Mouse (Mus musculus): ENCODE data around the gene Ppt2. TPM values are rescaled to one million over a fixed set of nuclear protein-coding genes. Genes with fewer than 3 reads are reported as not detected.

Gene Ppt2
- polyA plus RNA-seq, 1 experiment from 2014 or later, result 26.4 TPM

DNA sequence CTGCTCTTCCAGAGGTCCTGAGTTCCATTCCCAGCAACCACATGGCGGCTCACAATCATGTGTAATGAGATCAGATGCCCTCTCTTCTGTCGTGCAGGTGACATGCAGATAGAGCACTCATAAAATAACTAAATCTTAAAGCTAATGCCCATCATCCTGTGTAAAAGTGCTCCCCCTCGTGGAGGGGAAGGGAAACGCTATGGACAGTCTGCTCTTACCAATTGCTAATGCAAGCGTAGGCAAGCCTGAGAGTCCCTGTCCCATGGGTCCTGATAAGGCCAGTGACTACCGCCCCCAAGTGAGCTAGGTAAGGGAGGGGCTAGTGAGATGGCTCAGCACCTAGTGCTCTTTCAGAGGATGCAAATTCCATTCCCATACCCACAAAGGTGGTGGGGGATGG is 9.3 kb downstream of the Ppt2 start:
- Histone ChIP-seq H3K9ac (ENCODE audit: low read depth, low read length) (no peak overlapping the region), H3K9me3 (ENCODE audit: control insufficient read depth, low read length) (no peaks in the 10 kb centered on the region), H3K4me3 (ENCODE audit: low read depth, low read length) (no peak overlapping the region), H3K27me3 (replicated peaks; ENCODE audit: control insufficient read depth, insufficient read depth, low read length) (no peaks in the 10 kb centered on the region), H3K4me2 (ENCODE audit: low read depth, low read length) (no peak overlapping the region), H3K36me3 (ENCODE audit: control insufficient read depth, insufficient read depth, low read length) (peaks cover 71% of the 10 kb centered on the region), H3K4me1 (ENCODE audit: control insufficient read depth, insufficient read depth, low read length) (no peaks in the 10 kb centered on the region), H3K27ac (replicated peaks; ENCODE audit: low read depth, low read length) (no peak overlapping the region)
- WGBS, result 12% methylated on average over 6 of the region's 6 CpGs
- DNase-seq (ENCODE audit: low spot score) (peak; percentile 45), ATAC-seq (ENCODE audit: low read depth) (no peak)

DNA sequence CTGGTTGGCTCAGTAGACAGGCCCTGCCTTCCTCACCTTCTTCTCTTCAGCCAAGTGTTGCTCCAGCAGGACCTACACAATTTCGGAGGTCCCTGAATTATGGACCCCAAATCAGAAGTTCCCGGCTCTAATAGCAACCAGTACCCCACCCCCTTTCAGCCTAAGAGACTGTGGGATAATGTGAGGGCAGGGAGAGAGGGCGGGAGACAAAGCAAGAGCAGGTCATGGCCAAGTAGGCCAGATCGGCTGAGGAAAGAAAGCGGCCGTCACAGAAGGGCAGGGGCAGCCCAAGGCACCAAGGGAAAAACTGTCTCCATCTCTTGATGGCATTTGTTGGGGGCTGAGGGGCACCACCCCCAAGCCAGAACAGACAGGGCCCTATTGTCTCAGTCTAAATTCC is 12.4 kb downstream of the Ppt2 start, which contains the start of gene Egfl8:
Egfl8 (minus strand) TSS at position 101 of the 400 bp plus-strand sequence.
- Histone ChIP-seq H3K27me3 (replicated peaks; ENCODE audit: control insufficient read depth, insufficient read depth, low read length) (no peaks in the 10 kb centered on the region), H3K27ac (replicated peaks; ENCODE audit: low read depth, low read length) (no peak within 1 kb of the TSS), H3K4me1 (ENCODE audit: control insufficient read depth, insufficient read depth, low read length) (no peaks in the 10 kb centered on the region), H3K4me3 (ENCODE audit: low read depth, low read length) (no peak within 1 kb of the TSS), H3K9ac (ENCODE audit: low read depth, low read length) (no peak within 1 kb of the TSS), H3K36me3 (ENCODE audit: control insufficient read depth, insufficient read depth, low read length) (peaks cover 73% of the 10 kb centered on the region), H3K9me3 (ENCODE audit: control insufficient read depth, low read length) (no peaks in the 10 kb centered on the region), H3K4me2 (ENCODE audit: low read depth, low read length) (no peak within 1 kb of the TSS)
- no peak; the same call in 1 of the 2 replicates for ATAC-seq (ENCODE audit: low read depth)
- DNase-seq (ENCODE audit: low spot score), result no peak
- WGBS, result 60% methylated on average over 6 of the region's 6 CpGs

DNA sequence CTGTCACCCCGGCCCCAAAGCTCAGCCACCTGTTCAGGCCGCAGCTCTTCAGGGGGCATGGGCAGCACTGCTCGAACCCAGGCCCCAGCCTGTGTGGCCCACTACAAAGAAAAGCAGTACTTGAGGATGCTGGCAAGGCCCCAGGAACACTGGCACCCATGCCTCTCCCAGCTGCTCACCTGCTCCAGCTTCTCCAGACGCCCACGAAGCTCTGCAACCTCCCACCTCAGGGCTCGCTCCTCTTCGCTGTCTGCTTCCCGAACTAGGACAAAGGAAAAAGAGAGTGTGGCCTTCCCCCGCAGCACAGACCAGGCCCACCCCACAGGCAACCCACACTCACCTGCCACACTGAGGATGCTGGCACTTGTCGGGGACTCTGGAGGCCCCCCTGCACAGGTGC is 14.5 kb downstream of the Ppt2 start:
- H3K4me3 ChIP-seq (ENCODE audit: low read depth, low read length), result no peak overlapping the region
- no peaks in the 10 kb centered on the region for H3K4me1 ChIP-seq (ENCODE audit: control insufficient read depth, insufficient read depth, low read length)
- WGBS, result 82% methylated on average over 10 of the region's 10 CpGs
- no peak for DNase-seq (ENCODE audit: low spot score)
- H3K9ac ChIP-seq (ENCODE audit: low read depth, low read length), result no peak overlapping the region
- H3K9me3 ChIP-seq (ENCODE audit: control insufficient read depth, low read length), result no peaks in the 10 kb centered on the region
- ATAC-seq (ENCODE audit: low read depth), result no peak
- no peak overlapping the region for H3K27ac ChIP-seq (replicated peaks; ENCODE audit: low read depth, low read length)
- H3K4me2 ChIP-seq (ENCODE audit: low read depth, low read length), result no peak overlapping the region
- no peaks in the 10 kb centered on the region for H3K27me3 ChIP-seq (replicated peaks; ENCODE audit: control insufficient read depth, insufficient read depth, low read length)
- peaks cover 63% of the 10 kb centered on the region for H3K36me3 ChIP-seq (ENCODE audit: control insufficient read depth, insufficient read depth, low read length)

DNA sequence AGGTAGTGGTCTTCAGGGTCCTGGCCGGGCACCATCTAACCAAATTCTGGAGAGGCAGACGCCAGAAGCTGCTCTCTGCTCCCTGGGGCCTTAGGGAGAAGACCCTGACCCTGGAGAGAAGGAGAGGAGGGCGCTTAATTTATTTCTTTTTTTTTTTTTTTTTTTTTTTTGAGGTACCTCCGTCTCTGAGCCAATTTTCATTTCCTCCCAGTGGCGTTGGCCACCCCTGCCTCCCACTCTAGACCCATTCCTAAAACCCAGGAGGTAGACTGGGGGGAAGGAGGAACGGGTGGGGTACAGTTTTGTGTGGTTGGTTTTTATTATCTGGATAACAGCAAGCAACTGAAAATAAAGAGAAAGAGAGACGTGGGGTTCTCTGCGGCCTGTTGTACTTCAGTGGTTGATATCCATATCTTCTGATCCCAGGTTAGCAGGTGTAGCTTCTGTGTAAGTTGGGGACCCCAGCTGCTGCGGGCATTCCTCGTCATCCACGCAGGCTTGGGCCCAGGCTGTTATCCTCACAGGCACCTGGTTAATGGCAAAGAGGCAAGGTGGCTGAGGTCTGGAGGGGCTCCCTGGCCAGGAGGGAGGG is 15.2 kb downstream of the Ppt2 start:
- no peak overlapping the region for H3K27ac ChIP-seq (replicated peaks; ENCODE audit: low read depth, low read length)
- WGBS, result 91% methylated on average over 10 of the region's 11 CpGs
- DNase-seq (ENCODE audit: low spot score) (no peak), ATAC-seq (ENCODE audit: low read depth) (no peak)
- no peak overlapping the region for H3K4me2 ChIP-seq (ENCODE audit: low read depth, low read length)
- H3K9me3 ChIP-seq (ENCODE audit: control insufficient read depth, low read length), result no peaks in the 10 kb centered on the region
- no peak overlapping the region for H3K9ac ChIP-seq (ENCODE audit: low read depth, low read length)
- no peak overlapping the region for H3K4me3 ChIP-seq (ENCODE audit: low read depth, low read length)
- peaks cover 63% of the 10 kb centered on the region for H3K36me3 ChIP-seq (ENCODE audit: control insufficient read depth, insufficient read depth, low read length)
- H3K4me1 ChIP-seq (ENCODE audit: control insufficient read depth, insufficient read depth, low read length), result no peaks in the 10 kb centered on the region
- no peaks in the 10 kb centered on the region for H3K27me3 ChIP-seq (replicated peaks; ENCODE audit: control insufficient read depth, insufficient read depth, low read length)

DNA sequence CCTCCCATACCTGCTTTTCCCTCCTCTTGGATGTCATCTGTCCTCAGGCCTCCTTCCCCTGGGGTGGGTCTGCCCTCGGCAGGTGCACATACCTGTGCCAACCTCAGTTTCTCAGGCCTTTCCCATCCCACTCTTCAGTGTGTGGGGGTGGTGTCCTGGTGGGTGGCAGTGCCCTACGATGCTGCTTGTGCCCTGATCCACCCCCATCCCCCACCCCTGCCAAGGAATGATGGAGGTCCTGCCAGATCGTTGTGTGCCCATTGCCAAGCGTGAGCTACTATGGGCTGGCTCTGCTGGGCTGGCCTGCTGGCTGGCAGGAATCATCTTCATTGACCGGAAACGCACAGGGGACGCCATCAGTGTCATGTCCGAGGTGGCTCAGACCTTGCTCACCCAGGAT is 17.3 kb downstream of the Ppt2 start:
- H3K36me3 ChIP-seq (ENCODE audit: control insufficient read depth, insufficient read depth, low read length), result peaks cover 47% of the 10 kb centered on the region
- no peak overlapping the region for H3K9ac ChIP-seq (ENCODE audit: low read depth, low read length)
- H3K4me2 ChIP-seq (ENCODE audit: low read depth, low read length), result no peak overlapping the region
- WGBS, result 89% methylated on average over 8 of the region's 8 CpGs
- no peaks in the 10 kb centered on the region for H3K9me3 ChIP-seq (ENCODE audit: control insufficient read depth, low read length)
- no peak for DNase-seq (ENCODE audit: low spot score)
- H3K4me3 ChIP-seq (ENCODE audit: low read depth, low read length), result no peak overlapping the region
- no peaks in the 10 kb centered on the region for H3K4me1 ChIP-seq (ENCODE audit: control insufficient read depth, insufficient read depth, low read length)
- H3K27me3 ChIP-seq (replicated peaks; ENCODE audit: control insufficient read depth, insufficient read depth, low read length), result no peaks in the 10 kb centered on the region
- no peak for ATAC-seq (ENCODE audit: low read depth)
- no peak overlapping the region for H3K27ac ChIP-seq (replicated peaks; ENCODE audit: low read depth, low read length)

DNA sequence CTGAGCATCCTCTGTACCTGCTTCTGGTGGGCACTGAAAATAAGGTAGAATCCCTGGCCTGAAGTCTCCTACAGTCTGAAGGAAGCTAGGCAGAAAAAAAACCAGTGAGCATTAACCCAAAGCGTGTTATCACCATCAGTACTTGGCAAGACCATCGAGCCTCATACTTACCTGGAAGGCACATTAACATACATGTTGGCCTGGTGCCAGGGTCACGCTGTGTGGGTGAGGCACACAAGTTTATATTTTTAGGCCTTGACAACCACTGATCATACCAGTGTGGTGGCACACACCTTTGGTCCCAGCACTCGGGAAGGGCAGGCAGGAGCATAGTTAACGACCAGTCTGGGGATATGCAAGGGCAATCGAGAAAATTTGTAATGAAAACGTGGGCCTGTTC is 20.3 kb downstream of the Ppt2 start:
- H3K4me2 ChIP-seq (ENCODE audit: low read depth, low read length), result no peak overlapping the region
- H3K9me3 ChIP-seq (ENCODE audit: control insufficient read depth, low read length), result no peaks in the 10 kb centered on the region
- 79% methylated on average over 7 of the region's 7 CpGs for WGBS
- peaks cover 9% of the 10 kb centered on the region for H3K4me1 ChIP-seq (ENCODE audit: control insufficient read depth, insufficient read depth, low read length)
- no peak for ATAC-seq (ENCODE audit: low read depth)
- no peak overlapping the region for H3K9ac ChIP-seq (ENCODE audit: low read depth, low read length)
- H3K4me3 ChIP-seq (ENCODE audit: low read depth, low read length), result no peak overlapping the region
- no peak for DNase-seq (ENCODE audit: low spot score)
- H3K27me3 ChIP-seq (replicated peaks; ENCODE audit: control insufficient read depth, insufficient read depth, low read length), result no peaks in the 10 kb centered on the region
- no peak overlapping the region for H3K27ac ChIP-seq (replicated peaks; ENCODE audit: low read depth, low read length)
- H3K36me3 ChIP-seq (ENCODE audit: control insufficient read depth, insufficient read depth, low read length), result peaks cover 24% of the 10 kb centered on the region

DNA sequence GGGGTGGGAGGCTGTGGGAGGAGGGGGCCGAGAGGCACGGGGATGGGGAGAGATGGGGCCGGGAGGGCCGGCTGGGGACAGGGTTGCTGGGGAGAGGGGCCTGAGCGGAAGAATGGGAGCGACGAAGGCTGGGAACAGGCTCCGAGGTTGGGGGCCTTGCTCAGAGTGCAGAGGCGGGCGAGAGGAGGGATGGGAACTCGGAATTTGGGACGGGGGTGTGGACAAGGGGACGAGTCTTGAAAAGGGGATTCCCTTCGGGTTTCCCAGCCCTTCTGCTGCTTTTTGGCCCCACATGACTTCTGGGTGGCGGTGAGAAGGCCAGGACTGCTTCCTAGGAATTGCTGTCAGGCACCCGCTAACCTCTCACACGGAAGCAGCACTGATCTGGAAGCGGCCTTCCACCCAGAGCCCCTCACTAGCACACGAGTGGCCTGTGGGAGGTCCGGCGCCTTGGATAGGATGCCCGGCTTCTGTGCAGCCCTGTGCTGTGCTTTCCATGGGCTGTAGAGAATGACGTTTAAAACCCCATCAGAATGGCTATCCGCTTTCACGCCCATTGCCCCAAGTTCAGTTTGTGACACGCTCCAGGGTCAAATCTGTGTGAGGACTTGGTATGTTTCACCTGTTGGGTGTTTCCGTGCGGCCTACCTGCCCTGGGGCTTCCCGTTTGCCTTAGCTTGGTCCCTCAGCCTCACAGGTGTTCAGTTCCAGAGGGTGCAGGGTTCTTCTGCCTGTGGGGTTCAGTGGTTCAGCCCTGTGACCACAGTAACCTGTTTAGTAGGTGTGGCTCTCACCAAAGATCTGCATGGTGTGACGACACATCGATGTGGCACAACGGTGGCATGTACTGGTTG is 21.9 kb downstream of the Ppt2 start:
- ATAC-seq (ENCODE audit: low read depth) (no peak), DNase-seq (ENCODE audit: low spot score) (no peak)
- peak overlapping the region; percentile 74 for H3K4me3 ChIP-seq (ENCODE audit: low read depth, low read length)
- H3K9ac ChIP-seq (ENCODE audit: low read depth, low read length), result peak overlapping the region; percentile 91
- H3K36me3 ChIP-seq (ENCODE audit: control insufficient read depth, insufficient read depth, low read length), result peaks cover 14% of the 10 kb centered on the region
- WGBS, result 14% methylated on average over 29 of the region's 32 CpGs
- H3K9me3 ChIP-seq (ENCODE audit: control insufficient read depth, low read length), result no peaks in the 10 kb centered on the region
- H3K4me2 ChIP-seq (ENCODE audit: low read depth, low read length), result peak overlapping the region; percentile 90
- H3K27me3 ChIP-seq (replicated peaks; ENCODE audit: control insufficient read depth, insufficient read depth, low read length), result no peaks in the 10 kb centered on the region
- peaks cover 17% of the 10 kb centered on the region for H3K4me1 ChIP-seq (ENCODE audit: control insufficient read depth, insufficient read depth, low read length)
- H3K27ac ChIP-seq (replicated peaks; ENCODE audit: low read depth, low read length), result peak overlapping the region; percentile 82

DNA sequence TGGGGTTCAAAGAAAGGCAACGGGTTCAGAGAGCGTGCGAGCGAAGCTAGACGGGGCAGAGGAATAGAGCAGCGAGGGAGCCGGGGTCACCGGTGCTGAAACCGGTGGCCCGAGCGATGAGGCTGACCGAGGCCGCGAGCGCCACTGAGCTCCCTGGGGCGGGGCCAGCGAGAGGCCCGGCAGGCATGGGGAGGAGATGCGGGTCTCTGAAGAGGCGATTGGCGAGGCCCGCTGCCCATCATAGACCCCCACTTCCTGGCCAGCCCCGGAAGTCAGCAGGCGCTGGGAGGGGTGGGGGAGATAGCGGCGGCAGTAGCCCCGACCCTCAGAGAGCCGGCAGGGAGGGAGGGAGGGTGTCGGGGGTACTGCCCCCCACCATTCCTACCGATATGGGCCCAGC is 22.7 kb downstream of the Ppt2 start:
- no peaks in the 10 kb centered on the region for H3K9me3 ChIP-seq (ENCODE audit: control insufficient read depth, low read length)
- ATAC-seq (ENCODE audit: low read depth) (peak; percentile 48), DNase-seq (ENCODE audit: low spot score) (peak; percentile 97)
- H3K4me1 ChIP-seq (ENCODE audit: control insufficient read depth, insufficient read depth, low read length), result peaks cover 17% of the 10 kb centered on the region
- H3K4me3 ChIP-seq (ENCODE audit: low read depth, low read length), result peak overlapping the region; percentile 74
- H3K27ac ChIP-seq (replicated peaks; ENCODE audit: low read depth, low read length), result peak overlapping the region; percentile 89
- H3K9ac ChIP-seq (ENCODE audit: low read depth, low read length), result peak overlapping the region; percentile 91
- H3K36me3 ChIP-seq (ENCODE audit: control insufficient read depth, insufficient read depth, low read length), result peaks cover 14% of the 10 kb centered on the region
- peak overlapping the region; percentile 90 for H3K4me2 ChIP-seq (ENCODE audit: low read depth, low read length)
- 0% methylated on average over 6 of the region's 30 CpGs for WGBS
- no peaks in the 10 kb centered on the region for H3K27me3 ChIP-seq (replicated peaks; ENCODE audit: control insufficient read depth, insufficient read depth, low read length)

Measured in embryonic facial prominence, embryonic 14.5 days (tissue).